Mouse (Mus musculus) neural tube, embryonic 15.5 days (tissue): ENCODE results near the gene Ros1. TPM values are rescaled to one million over a fixed set of nuclear protein-coding genes. Genes with fewer than 3 reads are reported as not detected.

Source experiments
- ATAC-seq: fragments of 200-750 bp; cut with Nextera tagmentation; 2 replicates; pipeline ENCODE4 v1.8.0; 2017; ENCODE audit warnings: mild to moderate bottlenecking, moderate TSS enrichment, moderate library complexity; ENCODE audit not compliant: low FRiP score
- H3K27ac ChIP-seq: fragments of 300-500 bp; sonication (generic); replicated peaks from 2 replicates; pipeline ENCODE4 v1.5.1; 2015; ENCODE audit warnings: mild to moderate bottlenecking, inconsistent platforms
- H3K27me3 ChIP-seq: fragments of 300-500 bp; sonication (generic); replicated peaks from 2 replicates; pipeline ENCODE4 v1.6.1; 2015; ENCODE audit warnings: inconsistent platforms
- H3K36me3 ChIP-seq: fragments of 300-500 bp; sonication (generic); 2 replicates; pipeline ENCODE4 v1.6.1; 2015; ENCODE audit warnings: inconsistent platforms
- H3K4me1 ChIP-seq: fragments of 300-500 bp; sonication (generic); 2 replicates; pipeline ENCODE4 v1.6.1; 2015; ENCODE audit warnings: inconsistent platforms
- H3K4me2 ChIP-seq: fragments of 300-500 bp; sonication (generic); 2 replicates; pipeline ENCODE4 v1.6.1; 2015; ENCODE audit warnings: inconsistent platforms, mild to moderate bottlenecking, moderate library complexity
- H3K4me3 ChIP-seq: fragments of 300-500 bp; sonication (generic); replicated peaks from 2 replicates; pipeline ENCODE4 v1.5.1; 2015; ENCODE audit warnings: mild to moderate bottlenecking, inconsistent platforms
- H3K9ac ChIP-seq: fragments of 300-500 bp; sonication (generic); replicated peaks from 2 replicates; pipeline ENCODE4 v1.6.1; 2015; ENCODE audit warnings: mild to moderate bottlenecking, inconsistent platforms
- H3K9me3 ChIP-seq: fragments of 300-500 bp; sonication (generic); replicated peaks from 2 replicates; pipeline ENCODE4 v1.6.1; 2016; ENCODE audit warnings: inconsistent platforms
- WGBS: fragments of 180-500 bp; shearing (Covaris S2); methylation state at CpG from one replicate; pipeline ENCODE4 v1.1.7; 2015; ENCODE audit warnings: mixed read lengths; 5-methylcytosine and 5-hydroxymethylcytosine counted together
- polyA plus RNA-seq: library from polyadenylated mRNA; unstranded; fragments of >200 nt; fragmentation: Nextera tagmentation; extraction: Ambion mirVana; gene quantifications from 2 replicates; pipeline ENCODE4 v1.2.1, GENCODE M21; 2015

The Ros1 gene
- 0.08 TPM in 1 of 2 replicates, not detected in the other for polyA plus RNA-seq

DNA sequence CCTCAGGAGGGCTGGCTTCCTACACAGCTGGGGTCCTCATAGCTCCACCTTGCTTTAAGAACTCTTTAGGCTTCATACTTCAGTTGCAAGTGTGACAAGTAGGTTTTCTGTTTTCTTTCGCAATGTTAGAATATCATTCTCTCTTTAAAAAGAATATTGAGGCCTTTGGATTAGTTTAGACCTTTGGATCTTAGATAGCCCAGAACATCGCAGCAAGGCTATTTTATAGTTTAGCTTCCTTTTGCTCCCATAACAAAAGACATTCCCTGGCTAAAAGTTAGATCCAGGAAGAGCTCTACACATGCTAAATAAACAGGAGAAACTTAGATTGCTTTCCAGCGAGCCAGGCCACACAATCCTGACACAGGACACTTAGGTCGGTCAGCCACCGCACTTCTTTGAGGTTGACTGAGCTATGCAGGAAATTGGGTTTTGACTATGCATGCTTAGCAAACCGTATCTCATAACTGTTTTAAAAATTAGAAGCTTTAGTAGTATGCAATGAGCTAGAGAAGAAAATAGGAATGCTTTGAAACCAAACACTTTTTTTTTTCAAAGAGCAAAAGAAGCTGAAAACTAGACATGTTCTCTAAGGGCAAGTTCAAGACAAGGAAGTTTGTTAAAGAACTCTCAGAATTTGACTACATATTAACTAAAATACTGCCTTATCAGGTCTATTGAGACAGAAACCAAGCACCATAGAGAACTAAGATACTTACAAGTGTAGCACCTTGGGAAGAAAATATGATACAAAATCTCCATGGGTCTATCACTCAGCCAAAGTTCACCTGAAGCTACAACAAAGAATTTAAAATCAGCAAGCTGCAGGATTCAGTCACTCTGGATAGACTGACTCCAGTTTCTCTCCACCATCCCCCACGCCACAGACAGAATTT, at the start of gene Ros1:
Gene Ros1 (minus strand): TSS at position 288 of the 896 bp plus-strand sequence.
- ATAC-seq: no peak
- WGBS: 87% methylated on average over 7 of the region's 7 CpGs
- H3K9ac ChIP-seq: no peak within 1 kb of the TSS
- no peaks in the 10 kb centered on the region for H3K27me3 ChIP-seq
- no peak within 1 kb of the TSS for H3K4me3 ChIP-seq
- no peaks in the 10 kb centered on the region for H3K36me3 ChIP-seq
- no peak within 1 kb of the TSS for H3K27ac ChIP-seq
- H3K4me1 ChIP-seq: no peaks in the 10 kb centered on the region
- no peak within 1 kb of the TSS for H3K4me2 ChIP-seq
- H3K9me3 ChIP-seq: no peaks in the 10 kb centered on the region

DNA sequence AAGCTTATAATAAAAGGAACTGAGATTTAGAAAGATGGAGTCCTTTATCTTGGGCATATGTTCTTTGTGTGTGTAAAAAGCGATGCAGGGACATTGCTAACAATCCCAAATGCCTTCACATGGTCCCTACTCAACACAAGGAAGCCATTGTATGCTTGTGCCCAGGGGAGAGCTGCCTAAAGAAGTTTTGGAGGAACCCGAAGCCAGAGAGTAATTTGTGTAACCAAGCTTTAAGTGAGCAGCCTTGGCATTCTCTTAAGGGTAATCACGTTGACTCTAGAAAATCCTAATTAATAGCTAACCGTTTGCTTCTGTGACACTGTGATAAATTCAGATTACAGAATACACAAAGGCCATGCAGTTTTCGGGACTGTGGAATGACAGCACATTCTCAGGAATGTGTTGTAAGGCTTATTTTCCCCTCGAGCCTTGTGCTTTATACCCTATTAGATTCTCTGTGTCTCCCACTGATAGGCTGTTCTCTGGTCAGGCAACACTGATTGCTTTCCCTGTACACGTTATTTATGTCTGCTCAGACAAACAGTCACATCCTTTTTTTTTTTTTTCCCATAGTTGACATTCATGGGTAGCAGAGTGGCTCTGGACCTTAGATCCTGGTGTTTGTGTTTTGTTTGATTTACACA, 47.8 kb upstream of the Ros1 start:
- H3K4me1 ChIP-seq: peaks cover 11% of the 10 kb centered on the region; the same call in 1 of the 2 replicates
- no peak overlapping the region for H3K9ac ChIP-seq
- no peaks in the 10 kb centered on the region for H3K36me3 ChIP-seq
- ATAC-seq: peak; percentile 78
- 0 out of 2 replicates have a peak overlapping the region, but pooled peaks have one; percentile 33 for H3K27ac ChIP-seq
- WGBS: 22% methylated on average over 7 of the region's 7 CpGs
- H3K9me3 ChIP-seq: no peaks in the 10 kb centered on the region
- no peak overlapping the region for H3K4me2 ChIP-seq
- no peak overlapping the region for H3K4me3 ChIP-seq
- no peaks in the 10 kb centered on the region for H3K27me3 ChIP-seq

DNA sequence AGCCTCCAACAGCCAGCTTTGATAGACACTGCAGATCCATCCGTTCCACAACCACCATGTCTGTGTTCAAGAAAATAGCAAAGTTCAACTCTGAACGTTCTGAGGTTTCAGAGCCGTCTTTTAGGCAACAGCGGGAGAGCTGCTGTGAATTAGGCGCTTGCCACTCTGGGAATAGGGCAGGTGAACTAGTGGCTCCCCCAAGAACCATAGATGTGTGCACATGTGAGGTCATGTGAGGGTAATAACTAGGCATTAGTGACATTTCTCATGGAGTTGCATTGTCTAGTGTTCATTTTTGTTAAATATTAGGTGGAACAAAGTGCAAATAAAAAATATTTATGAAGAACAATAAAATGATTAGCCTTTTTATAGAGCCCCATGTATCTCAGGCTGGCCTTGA, 47.0 kb upstream of the Ros1 start:
- 76% methylated on average over 5 of the region's 5 CpGs for WGBS
- peak overlapping the region; percentile 30; the same call in 1 of the 2 replicates for H3K27ac ChIP-seq

DNA sequence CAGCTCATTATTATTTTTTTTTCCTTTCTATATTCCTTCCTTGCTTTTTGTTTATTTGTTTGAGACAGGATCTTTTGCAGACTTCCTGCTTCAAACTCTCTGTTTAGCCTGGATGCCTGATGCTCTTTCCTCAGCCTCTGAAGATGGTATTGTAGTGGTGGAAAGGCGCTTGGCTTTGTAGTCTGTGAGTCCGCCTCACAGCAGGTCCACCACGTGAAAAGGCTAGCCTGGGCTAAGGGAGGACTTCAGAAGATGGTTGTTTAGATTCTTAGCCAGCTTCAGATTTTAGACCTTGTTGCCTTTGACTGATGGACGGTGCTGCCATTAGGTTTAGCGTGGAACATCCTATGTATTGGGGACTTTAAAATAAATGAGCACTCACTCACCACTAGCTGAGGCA, 40.4 kb upstream of the Ros1 start:
- peak overlapping the region; percentile 80 for H3K4me3 ChIP-seq
- no peak overlapping the region; the same call in 1 of the 2 replicates for H3K27ac ChIP-seq
- 81% methylated on average over 5 of the region's 5 CpGs for WGBS
- no peaks in the 10 kb centered on the region for H3K36me3 ChIP-seq
- H3K4me2 ChIP-seq: peak overlapping the region; percentile 73
- no peak for ATAC-seq
- H3K9ac ChIP-seq: no peak overlapping the region
- no peaks in the 10 kb centered on the region for H3K9me3 ChIP-seq
- no peaks in the 10 kb centered on the region for H3K27me3 ChIP-seq
- H3K4me1 ChIP-seq: peaks cover 18% of the 10 kb centered on the region

More for the DNA sequence above, 47.0 kb upstream of the Ros1 start:
- peaks cover 11% of the 10 kb centered on the region; the same call in 1 of the 2 replicates for H3K4me1 ChIP-seq
- H3K36me3 ChIP-seq: no peaks in the 10 kb centered on the region
- ATAC-seq: no peak
- H3K9ac ChIP-seq: no peak overlapping the region
- H3K4me3 ChIP-seq: no peak overlapping the region
- no peaks in the 10 kb centered on the region for H3K9me3 ChIP-seq
- H3K27me3 ChIP-seq: no peaks in the 10 kb centered on the region
- H3K4me2 ChIP-seq: no peak overlapping the region

DNA sequence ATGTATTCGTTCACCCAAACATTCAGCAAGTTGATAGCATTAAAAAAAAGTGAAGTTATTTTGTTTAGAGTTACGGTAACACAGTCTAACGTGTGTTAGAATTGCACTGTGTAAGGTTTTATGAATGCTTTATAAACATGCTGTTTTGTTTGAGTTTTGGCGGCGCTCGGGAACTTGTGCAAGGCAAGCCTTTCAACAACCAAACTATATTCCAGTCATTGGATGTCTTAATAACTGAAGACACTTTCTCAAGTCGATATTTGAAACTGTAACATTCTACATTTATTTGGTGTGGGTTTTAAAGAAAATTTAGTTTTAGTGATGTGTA, 39.6 kb upstream of the Ros1 start:
- 10% methylated on average over 7 of the region's 7 CpGs for WGBS

DNA sequence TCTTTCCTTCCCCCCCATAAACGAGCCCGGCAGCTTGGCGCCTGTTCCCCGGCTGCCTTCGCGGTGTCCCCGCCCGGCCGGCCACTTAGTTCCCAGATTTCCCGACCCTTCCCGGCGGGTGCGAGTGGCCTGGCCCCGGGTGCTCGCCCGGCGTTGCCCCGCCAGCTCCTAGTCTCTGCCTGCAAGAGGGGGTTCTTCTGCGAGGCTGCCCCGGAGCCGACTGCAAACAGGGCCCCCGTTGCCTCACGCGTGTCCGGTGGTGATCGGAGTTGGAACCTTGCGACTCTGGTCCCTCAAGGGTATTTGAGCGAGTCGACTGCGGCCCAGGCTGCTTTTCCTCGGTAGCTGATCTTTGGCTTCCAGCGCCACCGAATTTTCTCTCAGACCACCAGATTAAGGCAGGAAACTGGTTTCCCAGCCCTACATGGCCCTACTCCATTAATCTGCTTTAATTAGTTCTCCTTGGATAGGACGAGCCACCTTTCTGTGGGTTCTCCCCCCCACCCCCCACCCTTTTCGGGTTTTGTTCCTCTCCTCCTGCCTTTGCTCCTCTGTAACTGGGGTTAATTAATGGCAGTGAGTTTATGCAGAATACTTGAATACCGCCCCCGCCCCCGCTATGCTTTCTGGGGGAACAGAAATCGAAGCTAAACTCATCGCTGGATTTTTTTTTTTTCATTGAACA, 39.1 kb upstream of the Ros1 start:
- peak overlapping the region; percentile 70 for H3K27ac ChIP-seq
- no peaks in the 10 kb centered on the region for H3K9me3 ChIP-seq
- peaks cover 18% of the 10 kb centered on the region for H3K4me1 ChIP-seq
- 0% methylated on average over 39 of the region's 40 CpGs for WGBS
- H3K4me3 ChIP-seq: peak overlapping the region; percentile 80
- peak overlapping the region; percentile 73 for H3K4me2 ChIP-seq
- H3K36me3 ChIP-seq: no peaks in the 10 kb centered on the region
- ATAC-seq: peak; percentile 74
- H3K9ac ChIP-seq: peak overlapping the region; percentile 62
- H3K27me3 ChIP-seq: no peaks in the 10 kb centered on the region

More for the DNA sequence above, 39.6 kb upstream of the Ros1 start:
- H3K9ac ChIP-seq: peak overlapping the region; percentile 62
- peak overlapping the region; percentile 73 for H3K4me2 ChIP-seq
- H3K36me3 ChIP-seq: no peaks in the 10 kb centered on the region
- H3K27me3 ChIP-seq: no peaks in the 10 kb centered on the region
- no peak overlapping the region for H3K27ac ChIP-seq
- H3K4me3 ChIP-seq: peak overlapping the region; percentile 80
- H3K4me1 ChIP-seq: peaks cover 18% of the 10 kb centered on the region
- H3K9me3 ChIP-seq: no peaks in the 10 kb centered on the region
- ATAC-seq: no peak

DNA sequence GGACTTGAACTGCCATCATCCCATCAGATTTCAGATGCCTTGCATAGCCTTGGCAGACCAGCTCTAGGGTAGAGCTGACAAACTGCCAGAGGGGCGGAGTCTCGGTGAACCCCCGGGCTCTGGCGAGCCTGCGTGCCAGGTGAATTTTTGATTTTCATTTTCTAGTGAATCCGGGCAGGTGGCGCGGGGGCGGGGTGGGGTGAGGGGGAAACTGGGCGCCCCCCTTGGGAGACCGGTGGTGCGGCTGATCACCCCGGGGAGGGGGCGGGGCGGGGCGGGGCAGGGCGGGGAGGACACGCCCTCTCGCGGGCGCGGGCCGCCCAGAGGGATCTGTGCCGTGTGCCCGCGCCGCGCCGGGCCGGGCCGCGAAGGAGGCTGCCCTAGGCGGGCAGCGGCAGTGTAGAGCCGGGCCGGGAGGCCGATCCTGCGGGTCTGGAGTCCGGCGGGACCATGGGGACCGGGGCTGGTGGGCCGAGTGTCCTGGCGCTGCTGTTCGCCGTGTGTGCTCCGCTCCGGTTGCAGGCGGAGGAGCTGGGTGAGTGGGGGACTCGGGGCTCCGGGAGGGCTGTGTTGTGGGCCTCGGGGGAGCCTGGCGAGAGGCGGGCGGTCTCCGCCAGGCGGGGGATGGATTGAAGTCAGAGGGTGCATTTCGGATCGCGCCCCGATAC, 38.4 kb upstream of the Ros1 start, which contains the start of gene Dcbld1:
Gene Dcbld1 (plus strand): TSS at position 319 of the 668 bp plus-strand sequence.
- under 1% methylated on average over 51 of the region's 60 CpGs for WGBS
- Histone ChIP-seq H3K27me3 (no peaks in the 10 kb centered on the region), H3K9ac (peak within 1 kb of the TSS; percentile 62), H3K4me3 (peak within 1 kb of the TSS; percentile 80), H3K36me3 (no peaks in the 10 kb centered on the region), H3K4me2 (peak within 1 kb of the TSS; percentile 73), H3K9me3 (no peaks in the 10 kb centered on the region), H3K27ac (peak within 1 kb of the TSS; percentile 70), H3K4me1 (peaks cover 18% of the 10 kb centered on the region)
- peak; percentile 92 for ATAC-seq

DNA sequence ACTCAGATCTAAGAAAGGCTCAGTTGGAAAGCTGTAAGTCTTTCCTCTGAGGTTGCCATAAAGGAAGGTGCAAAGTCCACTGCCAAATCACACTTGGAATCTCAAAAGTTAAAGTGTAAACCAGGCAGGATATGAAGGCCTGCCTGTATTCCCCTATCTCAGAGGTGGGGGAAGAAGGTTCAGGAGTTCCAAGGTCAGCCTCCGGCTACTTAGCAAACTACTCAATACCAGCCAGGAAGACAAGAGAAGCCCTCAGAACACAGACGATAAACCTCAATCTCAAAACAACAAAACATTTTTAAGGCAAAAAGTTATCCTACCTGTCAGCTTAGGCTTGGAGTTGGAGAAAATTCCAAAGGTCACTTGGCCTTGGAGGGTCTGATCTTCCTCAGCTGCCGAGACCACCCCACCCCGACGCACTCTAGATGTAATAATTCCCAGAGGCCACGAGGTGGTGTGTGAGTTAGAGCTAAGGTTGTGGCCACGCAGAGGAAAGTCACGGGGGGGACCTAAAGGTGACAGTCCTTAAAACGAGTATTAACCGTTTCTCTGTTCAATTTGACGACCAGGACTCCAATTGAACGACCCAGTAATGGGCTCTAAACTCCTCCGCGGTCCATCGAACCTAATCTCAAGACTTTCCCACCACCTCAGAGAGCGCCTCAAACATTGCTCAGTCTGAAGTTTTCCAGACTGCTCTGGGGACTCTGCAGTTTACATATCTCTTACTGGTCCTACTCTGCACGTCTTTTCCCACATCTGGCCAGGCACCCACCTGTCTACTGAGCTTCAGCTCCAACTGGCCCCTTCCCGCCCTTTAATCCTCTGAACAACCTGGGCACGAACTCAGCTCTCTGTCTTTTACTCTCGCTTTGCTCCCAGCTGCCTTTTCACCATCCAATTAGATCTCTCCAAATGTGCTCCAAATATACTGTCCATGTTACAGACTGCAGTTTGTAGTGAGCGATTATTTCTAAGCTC, 37.4 kb upstream of the Ros1 start:
- ATAC-seq: peak; percentile 41; the same call in 1 of the 2 replicates
- Histone ChIP-seq H3K9me3 (no peaks in the 10 kb centered on the region), H3K36me3 (no peaks in the 10 kb centered on the region), H3K4me2 (peak overlapping the region; percentile 73), H3K9ac (0 out of 2 replicates have a peak overlapping the region, but pooled peaks have one; percentile 62), H3K4me3 (peak overlapping the region; percentile 80), H3K27ac (no peak overlapping the region), H3K27me3 (no peaks in the 10 kb centered on the region), H3K4me1 (peaks cover 18% of the 10 kb centered on the region)
- WGBS: 13% methylated on average over 21 of the region's 21 CpGs

DNA sequence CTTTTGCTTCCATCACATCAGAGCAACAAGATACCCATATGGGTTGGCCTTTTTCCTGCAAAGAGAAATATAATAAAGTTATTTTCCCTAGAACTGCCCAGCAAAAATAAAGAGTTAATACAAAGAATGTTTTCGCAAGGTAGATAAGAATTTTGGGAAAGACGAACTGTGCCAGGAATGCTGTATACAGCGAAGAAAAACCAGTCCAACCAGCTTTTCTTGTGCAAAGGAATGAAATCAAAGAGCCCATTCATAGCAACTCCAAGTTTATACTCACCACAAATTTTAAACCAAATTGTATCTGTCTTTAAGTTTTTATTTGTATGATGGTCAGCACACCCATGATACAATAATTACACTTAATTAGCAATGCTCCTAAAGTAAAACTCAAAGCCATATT, 24.6 kb upstream of the Ros1 start:
- no peak overlapping the region for H3K27ac ChIP-seq
- no peaks in the 10 kb centered on the region for H3K27me3 ChIP-seq
- H3K9ac ChIP-seq: no peak overlapping the region
- no peaks in the 10 kb centered on the region for H3K9me3 ChIP-seq
- 82% methylated on average over 3 of the region's 3 CpGs for WGBS
- no peaks in the 10 kb centered on the region for H3K36me3 ChIP-seq
- no peak for ATAC-seq
- no peaks in the 10 kb centered on the region for H3K4me1 ChIP-seq
- H3K4me3 ChIP-seq: no peak overlapping the region
- no peak overlapping the region for H3K4me2 ChIP-seq

DNA sequence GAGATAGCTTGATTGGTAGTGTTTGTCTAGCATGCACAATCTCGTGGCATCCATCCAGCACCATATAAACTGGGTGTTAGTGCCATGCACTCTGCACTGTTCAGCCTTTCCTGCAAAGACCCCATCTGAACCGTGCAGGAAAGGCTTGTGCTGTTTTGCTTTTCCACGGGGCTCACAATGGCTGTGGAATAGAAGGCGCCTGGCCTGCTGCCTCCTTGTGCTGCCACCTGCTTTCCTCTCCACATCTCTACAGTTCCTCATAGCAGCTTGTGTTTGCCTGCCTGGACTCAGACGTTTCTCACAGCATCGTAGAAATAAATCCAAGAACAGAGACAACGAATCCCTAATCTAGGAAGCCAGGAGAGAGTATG, 22.5 kb upstream of the Ros1 start:
- Histone ChIP-seq H3K9ac (no peak overlapping the region), H3K4me1 (no peaks in the 10 kb centered on the region), H3K36me3 (no peaks in the 10 kb centered on the region), H3K4me3 (no peak overlapping the region), H3K27ac (no peak overlapping the region), H3K9me3 (no peaks in the 10 kb centered on the region), H3K4me2 (no peak overlapping the region), H3K27me3 (no peaks in the 10 kb centered on the region)
- WGBS: 35% methylated on average over 7 of the region's 7 CpGs
- ATAC-seq: peak; percentile 64
